Mouse (Mus musculus) kidney, embryonic 15.5 days (tissue): ENCODE results near the gene Rmdn2. TPM values are rescaled to one million over a fixed set of nuclear protein-coding genes. Genes with fewer than 3 reads are reported as not detected.

Source experiments
- ATAC-seq: fragments of 200-750 bp; cut with Nextera tagmentation; replicated peaks from 2 replicates; pipeline ENCODE4 v1.8.0; 2017; ENCODE audit warnings: moderate TSS enrichment; ENCODE audit not compliant: low FRiP score
- H3K27ac ChIP-seq: fragments of 300-500 bp; sonication (generic); 2 replicates; pipeline ENCODE4 v1.5.1; 2015; ENCODE audit warnings: mild to moderate bottlenecking, inconsistent platforms
- H3K27me3 ChIP-seq: fragments of 300-500 bp; sonication (generic); 2 replicates; pipeline ENCODE4 v1.6.1; 2015; ENCODE audit warnings: inconsistent platforms
- H3K36me3 ChIP-seq: fragments of 300-500 bp; sonication (generic); 2 replicates; pipeline ENCODE4 v1.6.1; 2015; ENCODE audit warnings: inconsistent platforms
- H3K4me1 ChIP-seq: fragments of 300-500 bp; sonication (generic); 2 replicates; pipeline ENCODE4 v1.6.1; 2015; ENCODE audit warnings: inconsistent platforms
- H3K4me2 ChIP-seq: fragments of 300-500 bp; sonication (generic); 2 replicates; pipeline ENCODE4 v1.6.1; 2015; ENCODE audit warnings: moderate library complexity, mild to moderate bottlenecking, inconsistent platforms
- H3K4me3 ChIP-seq: fragments of 300-500 bp; sonication (generic); replicated peaks from 2 replicates; pipeline ENCODE4 v1.5.1; 2015; ENCODE audit warnings: mild to moderate bottlenecking, inconsistent platforms
- H3K9ac ChIP-seq: fragments of 300-500 bp; sonication (generic); 2 replicates; pipeline ENCODE4 v1.6.1; 2015; ENCODE audit warnings: mild to moderate bottlenecking, inconsistent platforms
- H3K9me3 ChIP-seq: fragments of 300-500 bp; sonication (generic); replicated peaks from 2 replicates; pipeline ENCODE4 v1.6.1; 2016; ENCODE audit warnings: inconsistent platforms
- WGBS: fragments of 180-500 bp; shearing (Covaris S2); methylation state at CpG from one replicate; pipeline ENCODE4 v1.1.7; 2015; ENCODE audit warnings: mixed read lengths; 5-methylcytosine and 5-hydroxymethylcytosine counted together
- polyA plus RNA-seq: library from polyadenylated mRNA; unstranded; fragments of >200 nt; fragmentation: Nextera tagmentation; extraction: Ambion mirVana; gene quantifications from 2 replicates; pipeline ENCODE4 v1.2.1, GENCODE M21; 2015

The Rmdn2 gene
- polyA plus RNA-seq: 13.3 and 15.5 TPM in 2 replicates

DNA sequence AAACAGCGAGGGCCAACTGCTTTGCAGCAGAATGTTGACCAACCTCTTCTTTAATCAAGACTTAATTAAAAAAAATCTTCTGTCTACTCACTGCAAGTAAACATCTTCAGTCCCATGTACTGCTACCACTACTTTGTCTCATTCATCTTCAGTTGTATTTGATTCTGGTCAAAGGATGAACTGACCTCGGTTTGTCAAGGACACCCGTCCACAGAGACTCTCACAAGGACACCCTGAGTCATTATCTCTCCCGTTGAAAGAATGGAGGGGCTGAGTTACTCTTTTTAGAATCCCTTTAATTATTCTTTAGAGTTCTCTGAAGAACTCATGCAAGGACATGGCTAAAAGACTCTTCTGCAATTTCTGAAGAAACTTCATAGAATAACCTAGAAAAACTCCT, at the start of gene Rmdn2:
TSS of gene Rmdn2 (plus strand) at position 319 of the 400 bp plus-strand sequence.
- Histone ChIP-seq H3K36me3 (no peaks in the 10 kb centered on the region), H3K4me1 (peaks cover 6% of the 10 kb centered on the region; the same call in 1 of the 2 replicates), H3K4me2 (no peak within 1 kb of the TSS), H3K27ac (no peak within 1 kb of the TSS), H3K4me3 (no peak within 1 kb of the TSS), H3K9ac (no peak within 1 kb of the TSS), H3K9me3 (no peaks in the 10 kb centered on the region), H3K27me3 (no peaks in the 10 kb centered on the region)
- WGBS: 83% methylated on average over 4 of the region's 4 CpGs
- no peak for ATAC-seq

DNA sequence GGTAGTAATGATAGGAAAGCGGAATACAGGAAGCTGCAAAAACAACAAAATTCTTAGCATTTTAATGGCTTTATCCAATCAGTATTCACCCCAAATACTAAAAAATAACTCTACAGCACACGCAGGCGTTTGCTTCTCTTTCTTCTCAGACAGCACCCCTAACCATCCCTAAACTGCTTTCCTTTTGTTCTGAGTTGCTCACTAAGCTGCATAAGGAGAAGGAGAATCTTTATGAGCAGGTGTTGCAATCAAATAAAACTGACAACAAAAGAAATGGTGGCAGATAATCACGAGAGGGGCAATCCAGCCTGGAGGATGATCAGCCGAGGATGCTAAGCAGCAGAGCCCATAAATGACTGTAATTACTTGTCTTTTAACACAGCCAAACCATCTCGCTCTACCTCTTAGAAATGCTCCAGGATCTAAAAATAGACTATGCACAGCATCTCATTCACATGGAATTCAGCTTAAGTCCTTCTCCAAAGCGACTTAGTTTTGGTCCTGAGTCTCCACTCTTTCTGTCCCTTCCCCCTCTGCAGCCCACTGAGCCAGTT, 48.5 kb upstream of the Rmdn2 start:
- H3K4me3 ChIP-seq: no peak overlapping the region
- H3K27ac ChIP-seq: no peak overlapping the region
- peaks cover 19% of the 10 kb centered on the region for H3K9me3 ChIP-seq
- H3K4me2 ChIP-seq: no peak overlapping the region
- H3K9ac ChIP-seq: no peak overlapping the region
- H3K36me3 ChIP-seq: no peaks in the 10 kb centered on the region
- no peak for ATAC-seq
- 47% methylated on average over 7 of the region's 7 CpGs for WGBS
- no peaks in the 10 kb centered on the region for H3K27me3 ChIP-seq
- 0 out of 2 replicates have a peak, but pooled peaks cover 6% of the 10 kb centered on the region for H3K4me1 ChIP-seq

DNA sequence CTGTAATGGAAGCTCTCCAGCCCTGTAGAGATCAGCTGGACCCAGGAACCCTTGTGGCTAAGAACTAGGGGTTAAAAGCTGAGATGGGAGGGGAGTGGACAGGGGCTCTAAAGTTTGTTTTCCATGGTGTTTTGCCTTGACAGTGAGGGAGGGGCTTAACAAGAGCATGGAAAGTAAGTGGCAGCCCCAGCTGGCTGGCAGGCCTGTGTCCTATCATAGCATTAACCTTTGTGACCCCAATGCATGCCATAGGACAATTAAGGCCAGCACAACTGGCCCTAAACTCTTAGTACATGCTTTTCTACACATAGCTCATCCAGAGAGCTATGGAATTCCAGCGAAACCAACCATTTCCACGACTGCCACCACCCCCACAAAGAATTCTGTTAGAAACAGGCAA, 47.9 kb upstream of the Rmdn2 start:
- Histone ChIP-seq H3K4me3 (no peak overlapping the region), H3K9me3 (peaks cover 19% of the 10 kb centered on the region), H3K4me1 (0 out of 2 replicates have a peak, but pooled peaks cover 6% of the 10 kb centered on the region), H3K9ac (no peak overlapping the region), H3K4me2 (no peak overlapping the region), H3K27ac (no peak overlapping the region), H3K36me3 (no peaks in the 10 kb centered on the region), H3K27me3 (no peaks in the 10 kb centered on the region)
- 50% methylated on average over 2 of the region's 2 CpGs for WGBS
- ATAC-seq: no peak

DNA sequence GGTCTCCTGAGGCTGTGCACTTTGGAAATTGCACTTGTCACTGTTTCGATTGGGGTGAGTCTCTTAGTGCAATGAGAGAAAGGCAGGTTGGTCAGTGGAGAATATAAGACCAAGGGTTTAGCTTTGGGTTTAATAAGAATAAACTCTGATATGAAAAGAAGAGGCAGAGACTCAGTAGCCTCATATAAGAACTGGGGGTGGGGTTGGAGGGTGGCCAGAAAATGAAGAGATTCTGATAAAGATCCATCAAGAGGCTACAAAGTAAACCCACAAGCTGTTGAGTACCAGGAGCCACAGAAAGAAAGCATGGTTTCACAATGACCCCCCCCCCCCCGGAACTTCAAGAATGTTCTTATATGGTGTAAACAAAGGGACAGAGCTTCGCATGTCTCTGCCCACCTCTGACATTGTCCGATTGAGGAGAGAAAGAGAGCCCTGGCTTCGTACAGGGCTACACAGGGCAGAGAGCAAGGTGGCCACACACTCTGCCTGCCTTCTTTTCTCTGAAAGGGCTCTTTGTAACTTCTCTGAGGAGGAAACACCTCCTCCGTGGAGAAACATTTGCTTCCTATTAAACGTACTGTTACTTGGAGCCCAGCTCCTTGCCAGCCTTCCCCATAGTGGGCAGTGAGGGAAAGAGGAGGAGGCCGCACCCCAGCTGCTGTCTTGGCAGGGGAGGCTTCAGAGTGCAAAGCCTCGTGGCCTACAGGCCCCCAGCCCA, 46.3 kb upstream of the Rmdn2 start:
- peaks cover 7% of the 10 kb centered on the region; the same call in 1 of the 2 replicates for H3K9me3 ChIP-seq
- H3K4me3 ChIP-seq: no peak overlapping the region
- H3K36me3 ChIP-seq: no peaks in the 10 kb centered on the region
- no peak overlapping the region for H3K27ac ChIP-seq
- no peak overlapping the region for H3K4me2 ChIP-seq
- 0 out of 2 replicates have a peak, but pooled peaks cover 6% of the 10 kb centered on the region for H3K4me1 ChIP-seq
- H3K9ac ChIP-seq: no peak overlapping the region
- no peak for ATAC-seq
- WGBS: 49% methylated on average over 9 of the region's 9 CpGs
- no peaks in the 10 kb centered on the region for H3K27me3 ChIP-seq

DNA sequence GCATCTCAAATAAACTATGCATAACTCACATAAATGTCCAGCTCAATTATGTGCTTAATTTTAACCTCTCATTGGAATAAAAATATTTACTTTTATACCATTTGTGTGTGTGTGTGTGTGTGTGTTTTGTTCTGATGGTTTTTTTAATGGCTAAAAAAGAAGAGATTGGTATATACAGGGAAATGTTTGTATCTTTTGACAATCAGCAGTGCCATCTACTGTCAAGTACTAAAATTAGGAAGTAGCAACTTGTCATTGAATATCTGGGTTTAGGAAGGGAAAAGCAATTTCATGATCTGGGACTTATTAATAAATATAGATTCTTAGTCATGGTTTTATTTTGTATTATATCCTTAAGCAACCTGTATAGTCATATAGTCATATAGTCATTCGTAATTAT, 43.3 kb upstream of the Rmdn2 start:
- ATAC-seq: no peak
- Histone ChIP-seq H3K27me3 (no peaks in the 10 kb centered on the region), H3K4me3 (no peak overlapping the region), H3K27ac (no peak overlapping the region), H3K4me2 (no peak overlapping the region), H3K36me3 (no peaks in the 10 kb centered on the region), H3K9me3 (no peaks in the 10 kb centered on the region), H3K4me1 (0 out of 2 replicates have a peak, but pooled peaks cover 6% of the 10 kb centered on the region), H3K9ac (no peak overlapping the region)
- 94% methylated on average over 1 of the region's 1 CpGs for WGBS

DNA sequence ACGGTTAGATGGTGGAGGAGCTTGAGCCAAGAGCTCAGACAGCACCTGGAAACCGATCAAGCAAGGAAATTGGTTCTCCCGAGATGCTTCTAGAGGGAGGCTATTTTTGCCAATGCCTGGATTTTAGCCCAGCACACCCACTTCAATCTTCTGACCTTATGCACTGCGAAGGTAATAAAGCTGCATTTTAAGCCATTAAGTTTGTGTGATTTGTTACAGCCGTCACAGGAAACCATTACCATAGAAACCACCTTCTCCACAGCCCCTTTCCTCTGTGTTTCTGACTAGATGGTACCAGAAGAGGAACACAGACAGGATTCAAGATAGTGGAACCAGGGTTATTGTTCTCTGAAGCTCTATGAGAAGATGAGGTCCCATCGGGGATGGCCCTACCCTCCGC, 33.3 kb upstream of the Rmdn2 start:
- Histone ChIP-seq H3K9me3 (no peaks in the 10 kb centered on the region), H3K27ac (no peak overlapping the region), H3K27me3 (no peaks in the 10 kb centered on the region), H3K4me3 (no peak overlapping the region), H3K4me2 (no peak overlapping the region), H3K9ac (no peak overlapping the region), H3K4me1 (peaks cover 8% of the 10 kb centered on the region), H3K36me3 (no peaks in the 10 kb centered on the region)
- peak; percentile 52; the same call in 1 of the 2 replicates for ATAC-seq
- 33% methylated on average over 7 of the region's 7 CpGs for WGBS

DNA sequence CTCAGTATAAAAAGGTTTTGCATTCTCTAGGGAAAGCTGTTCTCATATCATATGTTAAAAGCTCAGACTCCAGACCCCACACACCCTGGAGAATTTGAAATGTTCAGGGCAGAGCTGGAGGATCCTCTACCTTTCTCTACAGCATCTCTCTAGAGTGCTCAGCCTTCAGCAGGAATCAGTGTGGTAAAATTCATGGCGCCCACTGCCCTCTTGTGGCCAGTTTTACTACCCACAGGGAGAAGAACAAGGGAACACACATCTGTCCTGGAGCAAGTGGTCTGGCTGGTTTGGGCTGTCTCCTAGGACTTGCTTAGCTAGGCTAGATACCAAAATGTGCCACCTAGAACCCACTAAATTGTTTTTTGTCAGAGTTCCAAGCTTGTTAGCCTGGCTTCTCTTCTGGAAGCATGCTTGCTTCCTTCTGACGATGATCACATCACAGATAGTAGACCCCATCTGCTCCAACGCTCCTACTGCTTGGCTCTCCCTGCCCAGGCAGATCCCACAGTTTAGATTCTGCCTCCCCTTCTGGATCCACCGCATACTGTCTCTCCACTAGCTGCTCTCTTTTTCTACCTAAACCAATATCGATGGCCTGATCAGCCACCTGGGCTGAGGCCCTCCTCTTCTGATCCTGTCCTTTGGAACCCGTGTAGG, 31.3 kb upstream of the Rmdn2 start:
- peak; percentile 86 for ATAC-seq
- Histone ChIP-seq H3K4me1 (peaks cover 12% of the 10 kb centered on the region), H3K27me3 (no peaks in the 10 kb centered on the region), H3K9ac (no peak overlapping the region), H3K4me3 (no peak overlapping the region), H3K4me2 (no peak overlapping the region), H3K36me3 (no peaks in the 10 kb centered on the region), H3K9me3 (no peaks in the 10 kb centered on the region), H3K27ac (no peak overlapping the region)
- WGBS: 71% methylated on average over 6 of the region's 6 CpGs

DNA sequence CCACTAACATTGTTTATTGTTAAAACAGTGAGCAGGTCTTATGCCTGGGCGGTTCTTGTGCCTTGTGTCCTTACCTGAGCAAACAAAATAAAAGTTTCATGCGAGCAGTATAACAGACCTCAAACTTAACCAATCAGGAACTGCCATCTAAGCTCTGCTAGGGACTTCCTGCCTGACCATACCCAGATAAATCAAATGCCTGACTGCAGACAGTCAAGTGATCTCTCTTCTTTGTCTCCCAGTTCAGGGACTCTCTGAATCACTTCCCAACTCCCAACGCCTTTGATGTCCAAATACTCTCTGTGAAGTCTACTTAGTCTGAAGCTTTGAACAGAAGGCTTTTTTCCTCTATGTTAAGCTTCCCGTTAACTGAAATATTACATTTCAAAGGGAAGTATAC, 28.2 kb upstream of the Rmdn2 start:
- H3K4me2 ChIP-seq: no peak overlapping the region
- H3K4me3 ChIP-seq: no peak overlapping the region
- H3K4me1 ChIP-seq: peaks cover 7% of the 10 kb centered on the region
- ATAC-seq: no peak
- no peaks in the 10 kb centered on the region for H3K27me3 ChIP-seq
- H3K9me3 ChIP-seq: no peaks in the 10 kb centered on the region
- H3K9ac ChIP-seq: no peak overlapping the region
- no peaks in the 10 kb centered on the region for H3K36me3 ChIP-seq
- 32% methylated on average over 4 of the region's 4 CpGs for WGBS
- H3K27ac ChIP-seq: no peak overlapping the region

DNA sequence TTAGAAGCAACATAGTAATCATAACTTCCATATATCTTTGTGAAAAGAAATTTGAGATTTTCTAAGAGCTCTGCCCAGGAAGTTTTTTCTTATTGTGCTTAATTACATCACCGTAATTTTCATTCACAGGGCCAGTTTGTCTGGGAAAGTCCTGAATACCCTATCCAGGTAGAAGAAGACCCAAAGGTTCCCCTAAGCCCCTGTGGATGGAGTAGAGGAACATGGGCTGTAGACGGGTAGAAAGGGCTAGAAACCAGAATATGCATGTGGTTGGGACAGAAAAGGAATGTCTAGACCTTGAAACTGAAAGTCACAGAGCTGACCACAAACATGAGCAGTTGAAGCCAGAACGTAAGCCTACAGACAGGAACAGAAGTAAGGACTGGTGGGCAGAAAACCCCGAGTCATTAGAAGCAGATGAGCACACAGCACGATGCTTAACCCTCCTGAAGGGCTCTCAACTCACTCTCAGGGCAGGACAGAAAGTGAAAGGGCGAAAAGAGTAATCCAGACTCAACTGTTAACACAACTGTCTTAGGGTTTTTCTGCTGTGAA, 27.3 kb upstream of the Rmdn2 start:
- no peak for ATAC-seq
- H3K27ac ChIP-seq: no peak overlapping the region
- no peaks in the 10 kb centered on the region for H3K36me3 ChIP-seq
- H3K27me3 ChIP-seq: no peaks in the 10 kb centered on the region
- H3K9me3 ChIP-seq: no peaks in the 10 kb centered on the region
- H3K4me1 ChIP-seq: peaks cover 5% of the 10 kb centered on the region; the same call in 1 of the 2 replicates
- no peak overlapping the region for H3K4me3 ChIP-seq
- no peak overlapping the region for H3K9ac ChIP-seq
- 79% methylated on average over 6 of the region's 6 CpGs for WGBS
- no peak overlapping the region for H3K4me2 ChIP-seq

DNA sequence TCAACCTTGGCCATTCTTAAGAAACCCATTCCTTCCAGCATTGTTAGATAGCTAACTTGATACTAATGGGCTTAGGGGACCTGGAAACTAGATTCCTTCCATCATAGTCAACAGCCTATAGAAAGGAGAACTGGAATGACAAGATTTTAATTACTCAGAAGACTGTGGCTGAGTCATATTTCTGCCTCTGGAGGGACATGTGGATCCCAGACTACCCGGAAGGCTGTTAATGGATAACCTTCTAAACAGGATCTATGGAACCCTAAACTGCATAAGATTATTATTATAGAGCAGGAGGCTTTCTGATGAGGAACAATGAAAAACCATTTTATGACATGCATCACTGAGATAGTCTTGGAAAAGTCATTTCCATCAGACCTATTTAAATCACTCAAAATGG, 21.8 kb upstream of the Rmdn2 start:
- no peak overlapping the region for H3K4me3 ChIP-seq
- ATAC-seq: no peak
- WGBS: 67% methylated on average over 1 of the region's 1 CpGs
- no peak overlapping the region for H3K27ac ChIP-seq
- H3K4me2 ChIP-seq: no peak overlapping the region
- H3K9me3 ChIP-seq: no peaks in the 10 kb centered on the region
- H3K9ac ChIP-seq: no peak overlapping the region
- no peaks in the 10 kb centered on the region for H3K27me3 ChIP-seq
- no peaks in the 10 kb centered on the region for H3K36me3 ChIP-seq
- H3K4me1 ChIP-seq: no peaks in the 10 kb centered on the region

DNA sequence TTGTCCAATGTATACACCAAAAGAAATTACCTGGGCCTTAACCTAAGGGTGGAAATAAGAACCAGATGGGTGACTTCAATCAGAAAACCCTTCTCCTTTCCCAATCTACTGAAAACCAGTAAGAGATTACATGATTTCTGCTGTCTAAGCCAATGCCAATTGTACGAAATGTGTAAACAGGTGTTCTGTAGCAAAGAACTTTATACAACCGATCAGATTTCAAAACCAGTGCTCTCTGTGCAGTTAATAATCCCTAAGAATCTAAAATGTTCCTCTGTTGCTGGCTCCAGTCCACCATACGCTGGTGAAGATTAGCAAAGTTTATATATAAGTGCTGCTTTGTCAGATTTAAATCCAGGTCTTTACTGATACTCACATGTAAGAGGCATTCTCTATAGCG, 15.7 kb upstream of the Rmdn2 start:
- Histone ChIP-seq H3K4me1 (peaks cover 14% of the 10 kb centered on the region), H3K4me3 (no peak overlapping the region), H3K27ac (no peak overlapping the region), H3K27me3 (no peaks in the 10 kb centered on the region), H3K9ac (no peak overlapping the region), H3K36me3 (no peaks in the 10 kb centered on the region), H3K4me2 (no peak overlapping the region), H3K9me3 (no peaks in the 10 kb centered on the region)
- 70% methylated on average over 4 of the region's 4 CpGs for WGBS
- no peak for ATAC-seq

DNA sequence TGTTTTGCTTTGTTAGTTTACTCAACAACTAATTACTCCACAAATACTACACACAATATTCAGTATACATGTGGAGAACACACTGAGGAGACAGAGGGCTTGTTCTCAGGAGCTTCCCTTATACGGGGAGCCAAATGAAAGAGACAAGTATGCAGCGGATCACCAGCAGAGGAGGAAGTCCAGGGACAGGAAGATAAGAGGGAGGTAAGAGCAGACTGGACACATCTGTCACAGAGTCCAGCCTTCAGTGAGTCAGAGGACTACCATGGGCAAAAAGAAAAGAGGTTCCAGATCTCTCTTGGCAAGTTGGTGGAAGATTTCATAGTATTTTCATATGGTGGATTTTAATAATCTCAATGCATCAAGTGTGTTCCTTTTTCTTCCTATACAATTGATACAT, 13.5 kb upstream of the Rmdn2 start:
- Histone ChIP-seq H3K27ac (0 out of 2 replicates have a peak overlapping the region, but pooled peaks have one; percentile 41), H3K9ac (no peak overlapping the region), H3K36me3 (no peaks in the 10 kb centered on the region), H3K9me3 (no peaks in the 10 kb centered on the region), H3K4me1 (peaks cover 14% of the 10 kb centered on the region), H3K27me3 (no peaks in the 10 kb centered on the region), H3K4me2 (no peak overlapping the region), H3K4me3 (no peak overlapping the region)
- peak; percentile 62; the same call in 1 of the 2 replicates for ATAC-seq
- WGBS: 28% methylated on average over 2 of the region's 2 CpGs
